Mouse (Mus musculus) activated CD4-positive, CD25-positive, alpha-beta regulatory T cell (primary cell): Measurements from ENCODE around the gene Slc16a1. TPM values are rescaled to one million over a fixed set of nuclear protein-coding genes. Genes with fewer than 3 reads are reported as not detected.

Experiments
- polyA plus RNA-seq, 2 experiments: library from polyadenylated mRNA; unstranded; fragments of 100-300 nt; shearing (Covaris generic); gene quantifications; one replicate each; pipeline ENCODE4 v1.2.1; 2017

Gene Slc16a1
- 10 to 100 TPM; 20.6 to 23.6 TPM for polyA plus RNA-seq

GRCm38 (mm10) chr3:104638403-104638779 is at the start of gene Slc16a1:
Gene Slc16a1, plus strand, starts transcription at chr3:104638668.

Other genes with a start within 250 kb of the Slc16a1 start
- gene Lrig2, start 126.8 kb upstream of the Slc16a1 start, polyA plus RNA-seq = 10 to 100 TPM; 22.6 to 23.2 TPM
- 10 to 100 TPM; 39.2 to 85.3 TPM for gene Ppm1j, start 142.4 kb downstream of the Slc16a1 start, polyA plus RNA-seq
- gene Fam19a3, start 143.2 kb downstream of the Slc16a1 start, polyA plus RNA-seq = 1 to 10 TPM; 3.0 to 3.6 TPM
- gene Rhoc, start 149.7 kb downstream of the Slc16a1 start, polyA plus RNA-seq = 10 to 100 TPM; 10.1 to 43.7 TPM
- 10 to 100 TPM; 33.5 to 63.5 TPM for gene Mov10, start 179.9 kb downstream of the Slc16a1 start, polyA plus RNA-seq
- gene St7l, start 225.3 kb downstream of the Slc16a1 start, polyA plus RNA-seq = 10 to 100 TPM; 32.6 to 41.1 TPM
- 100 to 1,000 TPM; 467 to 576 TPM for gene Capza1, start 225.8 kb downstream of the Slc16a1 start, polyA plus RNA-seq